Comparison of ENCODE assay signal across 9 mouse cellular contexts in genomic region chr12:56611504-56612348, GRCm38 (mm10). TPM values are rescaled to one million over a fixed set of nuclear protein-coding genes. Genes with fewer than 3 reads are reported as not detected.
DNase-seq lines count a peak whose midpoint lies in the region; ATAC-seq and TF ChIP-seq lines count a peak whose summit lies in the region.
"Had no signal": no experiment of that assay in that cellular context is flagged by ENCODE, and none has a peak within 500 bp of the region (broad histone marks: within the 10 kb centered on the region; RNA-seq: fewer than 3 reads in every experiment).

No protein-coding gene starts in this region.

- peak overlapping the region; percentile 31 for H3K4me3 ChIP-seq in layer of hippocampus, adult 2 months
- H3K4me3 ChIP-seq in heart, embryonic 15.5 days: peak overlapping the region; percentile 43
- H3K4me3 ChIP-seq in liver, embryonic 13.5 days (replicated peaks): no peak overlapping the region

- no peak for ATAC-seq in heart, embryonic 15.5 days (replicated peaks; ENCODE audit: insufficient number of reproducible peaks, insufficient read depth, low FRiP score, low read depth)
- no peak for ATAC-seq in liver, embryonic 13.5 days (ENCODE audit: low read depth)

- 0 out of 2 replicates have a peak, but pooled peaks have one; percentile 3 for TF ChIP-seq CTCF in layer of hippocampus, adult 2 months (conservative IDR thresholded peaks at IDR 0.05)
- TF ChIP-seq CTCF in brain, embryonic 14.5 days (IDR thresholded peaks at IDR 0.05; ENCODE audit: borderline replicate concordance, extremely low read depth, insufficient read depth, insufficient read length): 0 out of 2 replicates have a peak, but pooled peaks have one; percentile 0

- TF ChIP-seq POLR2A in brain, embryonic 14.5 days (IDR thresholded peaks at IDR 0.05; ENCODE audit: borderline replicate concordance, extremely low read depth, insufficient read depth, insufficient read length, poor library complexity, severe bottlenecking): no peak

- no peaks in the 10 kb centered on the region for H3K36me3 ChIP-seq in heart, embryonic 15.5 days
- no peaks in the 10 kb centered on the region for H3K36me3 ChIP-seq in liver, embryonic 13.5 days

- H3K4me1 ChIP-seq in heart, embryonic 15.5 days (replicated peaks): peaks cover 19% of the 10 kb centered on the region
- no peaks in the 10 kb centered on the region for H3K4me1 ChIP-seq in liver, embryonic 13.5 days (replicated peaks)

- peak overlapping the region; percentile 64 for H3K4me2 ChIP-seq in heart, embryonic 15.5 days
- H3K4me2 ChIP-seq in liver, embryonic 13.5 days: 0 out of 2 replicates have a peak overlapping the region, but pooled peaks have one; percentile 23

- peaks cover 94% of the 10 kb centered on the region for H3K27me3 ChIP-seq in heart, embryonic 15.5 days
- peaks cover 97% of the 10 kb centered on the region for H3K27me3 ChIP-seq in liver, embryonic 13.5 days

- WGBS in heart, embryonic 15.5 days: under 1% methylated on average over 57 of the region's 57 CpGs
- WGBS in liver, embryonic 13.5 days (ENCODE audit: insufficient replicate concordance): 2% methylated on average over 57 of the region's 57 CpGs

- no peak overlapping the region for H3K27ac ChIP-seq in layer of hippocampus, adult 2 months
- no peak overlapping the region for H3K27ac ChIP-seq in heart, embryonic 15.5 days
- no peak overlapping the region for H3K27ac ChIP-seq in liver, embryonic 13.5 days

- no peaks in the 10 kb centered on the region for H3K9me3 ChIP-seq in heart, embryonic 15.5 days (replicated peaks)
- no peaks in the 10 kb centered on the region for H3K9me3 ChIP-seq in liver, embryonic 13.5 days (replicated peaks)

- H3K9ac ChIP-seq in heart, embryonic 15.5 days: no peak overlapping the region
- H3K9ac ChIP-seq in liver, embryonic 13.5 days: no peak overlapping the region

- DNase-seq in layer of hippocampus, adult 2 months (ENCODE audit: low spot score in 2 of 2): no peak
- no peak for DNase-seq in layer of hippocampus, postnatal 14 days (ENCODE audit: low spot score in 2 of 2)
- DNase-seq in brain, embryonic 14.5 days (ENCODE audit: low read depth): peak; percentile 49
- no peak for DNase-seq in liver, embryonic 13.5 days
- DNase-seq in right cerebral cortex, postnatal 4 days: peak; percentile 32
- no peak for DNase-seq in yolk sac, embryonic 10.5 days (ENCODE audit: low spot score)
- DNase-seq in natural killer cell, adult 2 months (ENCODE audit: low spot score in 2 of 2): no peak

RNA-seq across cellular contexts. Expression of gene Nkx2-9, which starts 1.4 kb away (rescaled TPM):
- total RNA-seq in layer of hippocampus, adult 2 months (2021): not detected
- not detected for total RNA-seq in layer of hippocampus, postnatal 14 days (2021)
- 0.26 and 0.29 TPM in 2 replicates for polyA plus RNA-seq in brain, embryonic 14.5 days (2012; rRNA removed)
- polyA plus RNA-seq in heart, embryonic 15.5 days (2015; fragmentation: Nextera tagmentation; extraction: Ambion mirVana): 0.25 TPM in 1 of 2 replicates, not detected in the other
- not detected in 2 replicates for polyA plus RNA-seq in liver, embryonic 13.5 days (2015; fragmentation: Nextera tagmentation; extraction: Ambion mirVana)
- total RNA-seq: heart, adult 18-20 months had no signal

Comparison
In these comparisons a context has a peak if more than half of its experiments do, and no peak if none do; other contexts are left out.
1. DNase-seq: peak in brain, embryonic 14.5 days (single experiment) and right cerebral cortex, postnatal 4 days (single experiment); none in layer of hippocampus, adult 2 months (0 of 2), layer of hippocampus, postnatal 14 days (0 of 2), liver, embryonic 13.5 days (single experiment), yolk sac, embryonic 10.5 days (single experiment) and natural killer cell, adult 2 months (0 of 2).